Mouse (Mus musculus) CH12.LX (cell line): ENCODE data around the gene Lix1.

Experiments used
- CTCF ChIP-seq, 2 experiments: IDR thresholded peaks in 1 of 2; conservative IDR thresholded peaks in 1 of 2; 2 replicates each; pipeline ENCODE4 v1.5.1; 2011 to 2012; ENCODE audit warnings: low read depth in 2 of 2, low read length in 2 of 2, improper control_type of control experiment in 1 of 2, inconsistent platforms in 1 of 2, mild to moderate bottlenecking in 1 of 2, moderate library complexity in 1 of 2
- E2F4 ChIP-seq: IDR thresholded peaks from 2 replicates; pipeline ENCODE4 v1.6.1; 2011; ENCODE audit warnings: low read depth, low read length, improper control_type of control experiment; ENCODE audit not compliant: insufficient replicate concordance
- MAZ ChIP-seq: IDR thresholded peaks from 2 replicates; pipeline ENCODE4 v1.6.1; 2012; ENCODE audit warnings: low read depth, mild to moderate bottlenecking, inconsistent platforms, low read length, improper control_type of control experiment, moderate library complexity
- NELFE ChIP-seq: IDR thresholded peaks from 2 replicates; pipeline ENCODE4 v1.6.1; 2011; ENCODE audit warnings: low read depth, low read length, improper control_type of control experiment
- NRF1 ChIP-seq: IDR thresholded peaks from 2 replicates; pipeline ENCODE4 v1.6.1; 2014; ENCODE audit warnings: low read depth, mild to moderate bottlenecking, inconsistent platforms, low read length, improper control_type of control experiment, moderate library complexity
- POLR2A ChIP-seq: IDR thresholded peaks from 2 replicates; pipeline ENCODE4 v1.6.1; 2011; ENCODE audit warnings: low read depth, mild to moderate bottlenecking, improper control_type of control experiment, low read length
- RCOR1 ChIP-seq: conservative IDR thresholded peaks from 2 replicates; pipeline ENCODE4 v1.6.1; 2012; ENCODE audit warnings: low read depth, mild to moderate bottlenecking, inconsistent platforms, low read length, improper control_type of control experiment
- SMC3 ChIP-seq: IDR thresholded peaks from 2 replicates; pipeline ENCODE4 v1.6.1; 2011; ENCODE audit warnings: low read depth, low read length, improper control_type of control experiment
- UBTF ChIP-seq: IDR thresholded peaks from 2 replicates; pipeline ENCODE4 v1.6.1; 2012; ENCODE audit warnings: low read depth, mild to moderate bottlenecking, inconsistent platforms, low read length, improper control_type of control experiment, moderate library complexity
- USF1 ChIP-seq: IDR thresholded peaks from 2 replicates; pipeline ENCODE4 v1.6.1; 2014; ENCODE audit warnings: low read depth, mild to moderate bottlenecking, inconsistent platforms, low read length, improper control_type of control experiment
- ZMIZ1 ChIP-seq: IDR thresholded peaks from 2 replicates; pipeline ENCODE4 v1.6.1; 2012; ENCODE audit warnings: low read depth, mild to moderate bottlenecking, inconsistent platforms, low read length, improper control_type of control experiment

DNA sequence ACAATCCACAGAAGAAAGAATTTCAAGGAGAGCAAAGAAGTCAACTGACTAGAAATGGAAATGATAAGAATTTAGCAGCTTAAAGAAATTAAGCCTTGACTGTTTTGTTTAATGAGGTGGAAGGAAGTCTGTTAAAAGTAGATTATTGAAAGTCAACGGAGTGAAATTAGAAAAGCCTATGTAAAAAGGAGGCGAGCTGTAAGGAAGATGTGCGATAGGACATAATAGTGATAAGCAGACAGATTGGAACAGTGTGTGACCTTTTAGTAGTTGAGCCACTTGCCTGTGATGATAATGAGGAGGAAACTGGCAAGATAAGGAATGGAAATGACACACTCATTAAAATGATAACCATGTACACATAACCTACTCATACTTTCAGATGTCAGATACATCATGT, 18.0 kb upstream of the Lix1 start:
- TF ChIP-seq CTCF (conservative IDR thresholded peaks at IDR 0.05 in 1 of 2, IDR thresholded peaks at IDR 0.05 in 1 of 2; ENCODE audit: low read depth in 2 of 2, low read length in 2 of 2), result no peak
- TF ChIP-seq POLR2A, result no peak
- no peak for TF ChIP-seq UBTF
- no peak for TF ChIP-seq MAZ
- TF ChIP-seq NRF1, result no peak
- no peak for TF ChIP-seq NELFE
- TF ChIP-seq USF1, result no peak
- no peak for TF ChIP-seq E2F4
- no peak for TF ChIP-seq RCOR1
- TF ChIP-seq ZMIZ1, result no peak
- no peak for TF ChIP-seq SMC3
